Mouse (Mus musculus) embryonic facial prominence, embryonic 11.5 days (tissue): Measurements from ENCODE around the gene Bag5. TPM values are rescaled to one million over a fixed set of nuclear protein-coding genes. Genes with fewer than 3 reads are reported as not detected.
A peak's percentile ranks its signal among the peaks of the same experiment; 100 is the strongest.

Source experiments
- ATAC-seq: fragments of 200-750 bp; cut with Nextera tagmentation; replicated peaks from 2 replicates; pipeline ENCODE4 v1.8.0; 2017; ENCODE audit warnings: low read depth; ENCODE audit not compliant: insufficient number of reproducible peaks, low FRiP score, low TSS enrichment
- DNase-seq: peaks from one replicate; pipeline ENCODE4 v3.0.0-alpha.2; 2015; ENCODE audit warnings: low spot score
- H3K27ac ChIP-seq: fragments of 300-500 bp; sonication (generic); replicated peaks from 2 replicates; pipeline ENCODE4 v1.5.1; 2014; ENCODE audit warnings: mild to moderate bottlenecking, low read depth, low read length, control low read depth
- H3K27me3 ChIP-seq: fragments of 300-500 bp; sonication (generic); 2 replicates; pipeline ENCODE4 v1.6.1; 2014; ENCODE audit warnings: mild to moderate bottlenecking, low read length, moderate library complexity, mixed read lengths; ENCODE audit not compliant: control insufficient read depth, insufficient read depth
- H3K36me3 ChIP-seq: fragments of 300-500 bp; sonication (generic); replicated peaks from 2 replicates; pipeline ENCODE4 v1.6.1; 2014; ENCODE audit warnings: low read depth, mild to moderate bottlenecking, low read length, moderate library complexity, mixed read lengths; ENCODE audit not compliant: control insufficient read depth, insufficient read depth
- H3K4me1 ChIP-seq: fragments of 300-500 bp; sonication (generic); 2 replicates; pipeline ENCODE4 v1.6.1; 2014; ENCODE audit warnings: low read length, mixed read lengths; ENCODE audit not compliant: control insufficient read depth, insufficient read depth
- H3K4me2 ChIP-seq: fragments of 300-500 bp; sonication (generic); 2 replicates; pipeline ENCODE4 v1.6.1; 2014; ENCODE audit warnings: low read depth, mild to moderate bottlenecking, control low read depth, low read length, moderate library complexity
- H3K4me3 ChIP-seq: fragments of 300-500 bp; sonication (generic); 2 replicates; pipeline ENCODE4 v1.5.1; 2014; ENCODE audit warnings: low read depth, low read length, control low read depth
- H3K9ac ChIP-seq: fragments of 300-500 bp; sonication (generic); replicated peaks from 2 replicates; pipeline ENCODE4 v1.6.1; 2014; ENCODE audit warnings: mild to moderate bottlenecking, control low read depth, low read length
- H3K9me3 ChIP-seq: fragments of 300-500 bp; sonication (generic); replicated peaks from 2 replicates; pipeline ENCODE4 v1.6.1; 2016; ENCODE audit warnings: mild to moderate bottlenecking, low read length, inconsistent platforms, mixed read lengths; ENCODE audit not compliant: control insufficient read depth
- WGBS: fragments of 180-500 bp; shearing (Covaris S2); extraction: QIAGEN DNeasy Blood & Tissue Kit; methylation state at CpG from one replicate; pipeline ENCODE4 v1.1.7; 2014; 5-methylcytosine and 5-hydroxymethylcytosine counted together
- polyA plus RNA-seq: library from polyadenylated mRNA; unstranded; fragments of >200 nt; fragmentation: Nextera tagmentation; extraction: Ambion mirVana; gene quantifications from 2 replicates; pipeline ENCODE4 v1.2.1, GENCODE M21; 2014

Bag5 gene
- polyA plus RNA-seq, 1 experiment from 2014 or later = 56.8 TPM

DNA sequence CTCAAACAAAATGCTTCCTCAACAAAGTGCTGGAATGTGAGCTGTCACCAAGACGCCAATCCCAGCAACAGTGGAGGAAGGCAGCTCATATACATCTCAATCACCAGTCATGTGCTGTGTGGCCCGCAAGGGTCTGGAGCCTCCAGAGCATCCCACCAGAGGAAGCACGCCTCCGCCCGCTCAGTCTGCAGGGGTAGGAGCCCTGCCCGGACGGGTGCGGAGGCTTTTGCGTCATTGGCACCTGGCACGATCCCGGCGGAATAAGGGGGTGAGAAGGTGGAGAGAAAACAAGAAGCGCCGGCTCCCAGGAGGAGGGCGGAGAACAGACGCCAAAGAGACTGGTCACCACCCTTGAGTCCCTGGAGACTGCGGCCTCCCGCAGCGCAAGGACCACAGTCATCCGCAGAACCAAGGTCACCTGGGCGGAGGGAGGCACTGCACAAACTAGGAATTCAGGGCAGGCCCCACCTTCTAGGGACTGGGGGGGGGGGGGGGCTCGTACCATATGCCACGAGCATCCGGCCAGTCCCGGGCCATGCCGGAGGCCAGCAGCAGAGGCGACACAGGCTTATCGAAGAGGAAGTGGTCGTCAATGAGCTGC is 42.6 kb downstream of the Bag5 start:
- Histone ChIP-seq H3K4me3 (peak overlapping the region; percentile 42), H3K9ac (peak overlapping the region; percentile 47), H3K36me3 (no peaks in the 10 kb centered on the region), H3K4me1 (0 out of 2 replicates have a peak, but pooled peaks cover 7% of the 10 kb centered on the region), H3K4me2 (peak overlapping the region; percentile 94), H3K27me3 (peaks cover 34% of the 10 kb centered on the region), H3K27ac (no peak overlapping the region), H3K9me3 (no peaks in the 10 kb centered on the region)
- 4% methylated on average over 29 of the region's 29 CpGs for WGBS
- no peak for DNase-seq
- ATAC-seq = no peak; the same call in 1 of the 2 replicates

DNA sequence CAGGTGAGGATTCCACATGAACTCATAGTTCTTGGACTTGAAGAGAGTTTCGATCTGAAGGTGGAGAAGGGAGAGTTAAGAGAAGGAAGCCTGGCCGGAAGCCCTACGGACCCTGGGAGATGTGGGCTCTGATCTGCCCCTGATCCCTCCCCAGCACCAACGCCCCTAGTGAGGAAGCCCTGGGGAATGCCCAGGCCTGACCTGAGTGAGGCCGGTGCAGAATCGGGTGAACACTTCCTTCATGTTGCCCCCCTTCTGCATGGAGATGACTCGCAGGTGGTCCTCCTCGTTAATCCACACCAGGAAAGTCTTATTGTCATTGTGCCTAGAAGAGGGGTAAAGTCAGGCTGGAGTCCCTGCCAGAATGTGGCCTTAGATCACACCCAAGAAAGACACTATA is 43.1 kb downstream of the Bag5 start:
- H3K27ac ChIP-seq = no peak overlapping the region
- no peaks in the 10 kb centered on the region for H3K36me3 ChIP-seq
- H3K4me3 ChIP-seq = peak overlapping the region; percentile 42; the same call in 1 of the 2 replicates
- no peak for ATAC-seq
- WGBS = 50% methylated on average over 8 of the region's 8 CpGs
- H3K4me2 ChIP-seq = peak overlapping the region; percentile 94
- no peak for DNase-seq
- H3K9ac ChIP-seq = peak overlapping the region; percentile 47; the same call in 1 of the 2 replicates
- 0 out of 2 replicates have a peak, but pooled peaks cover 7% of the 10 kb centered on the region for H3K4me1 ChIP-seq
- H3K27me3 ChIP-seq = peaks cover 34% of the 10 kb centered on the region
- H3K9me3 ChIP-seq = no peaks in the 10 kb centered on the region

GRCm38 (mm10) chr12:111669000-111669788 is 43.9 kb downstream of the Bag5 start:
- no peak for DNase-seq

GRCm38 (mm10) chr12:111668457-111668912 is 44.6 kb downstream of the Bag5 start:
- Histone ChIP-seq H3K4me2 (peak overlapping the region; percentile 48), H3K4me3 (peak overlapping the region; percentile 22), H3K27ac (peak overlapping the region; percentile 28; the same call in 1 of the 2 replicates), H3K4me1 (0 out of 2 replicates have a peak, but pooled peaks cover 7% of the 10 kb centered on the region), H3K27me3 (peaks cover 28% of the 10 kb centered on the region), H3K36me3 (no peaks in the 10 kb centered on the region), H3K9ac (peak overlapping the region; percentile 50), H3K9me3 (no peaks in the 10 kb centered on the region)
- peak; percentile 99 for DNase-seq
- 0% methylated on average over 8 of the region's 8 CpGs for WGBS
- peak; percentile 35 for ATAC-seq

More at GRCm38 (mm10) chr12:111669000-111669788, 43.9 kb downstream of the Bag5 start:
- 0 out of 2 replicates have a peak, but pooled peaks cover 7% of the 10 kb centered on the region for H3K4me1 ChIP-seq
- peak overlapping the region; percentile 48 for H3K4me2 ChIP-seq
- no peak for ATAC-seq
- peak overlapping the region; percentile 28; the same call in 1 of the 2 replicates for H3K27ac ChIP-seq
- 60% methylated on average over 23 of the region's 23 CpGs for WGBS
- peak overlapping the region; percentile 50; the same call in 1 of the 2 replicates for H3K9ac ChIP-seq
- no peak overlapping the region for H3K4me3 ChIP-seq
- H3K36me3 ChIP-seq = no peaks in the 10 kb centered on the region
- H3K27me3 ChIP-seq = peaks cover 34% of the 10 kb centered on the region
- H3K9me3 ChIP-seq = no peaks in the 10 kb centered on the region

GRCm38 (mm10) chr12:111667421-111667820 is 45.6 kb downstream of the Bag5 start:
- WGBS = 87% methylated on average over 5 of the region's 5 CpGs
- no peaks in the 10 kb centered on the region for H3K9me3 ChIP-seq
- H3K9ac ChIP-seq = no peak overlapping the region
- no peak overlapping the region for H3K27ac ChIP-seq
- H3K4me2 ChIP-seq = no peak overlapping the region
- no peak overlapping the region for H3K4me3 ChIP-seq
- H3K36me3 ChIP-seq = no peaks in the 10 kb centered on the region
- no peak for DNase-seq
- peaks cover 21% of the 10 kb centered on the region for H3K27me3 ChIP-seq
- H3K4me1 ChIP-seq = 0 out of 2 replicates have a peak, but pooled peaks cover 7% of the 10 kb centered on the region
- no peak for ATAC-seq

DNA sequence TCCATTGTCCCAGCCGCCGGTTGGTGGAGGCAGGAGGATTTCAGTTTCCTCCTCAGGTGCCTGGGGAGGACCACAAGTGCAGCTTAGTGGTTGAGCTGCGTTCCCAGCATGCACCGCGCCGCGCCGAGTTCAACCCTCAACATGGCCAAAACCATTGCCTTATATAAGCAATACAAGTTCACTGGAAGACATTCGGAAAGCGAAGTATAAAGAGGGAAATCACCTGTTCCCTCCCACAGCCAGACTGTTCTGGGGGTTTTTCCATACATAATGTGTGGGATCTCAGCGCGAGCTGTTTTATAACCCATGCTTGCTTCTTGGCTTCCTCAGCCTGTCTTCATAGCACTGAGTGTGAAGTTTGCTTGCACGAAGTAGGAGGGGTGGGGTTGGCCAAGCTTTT is 46.7 kb downstream of the Bag5 start:
- H3K4me3 ChIP-seq = no peak overlapping the region
- ATAC-seq (no peak), DNase-seq (no peak)
- no peaks in the 10 kb centered on the region for H3K36me3 ChIP-seq
- H3K27me3 ChIP-seq = peaks cover 16% of the 10 kb centered on the region
- H3K4me1 ChIP-seq = 0 out of 2 replicates have a peak, but pooled peaks cover 7% of the 10 kb centered on the region
- H3K9me3 ChIP-seq = no peaks in the 10 kb centered on the region
- 77% methylated on average over 13 of the region's 13 CpGs for WGBS
- no peak overlapping the region for H3K4me2 ChIP-seq
- no peak overlapping the region for H3K9ac ChIP-seq
- H3K27ac ChIP-seq = no peak overlapping the region

DNA sequence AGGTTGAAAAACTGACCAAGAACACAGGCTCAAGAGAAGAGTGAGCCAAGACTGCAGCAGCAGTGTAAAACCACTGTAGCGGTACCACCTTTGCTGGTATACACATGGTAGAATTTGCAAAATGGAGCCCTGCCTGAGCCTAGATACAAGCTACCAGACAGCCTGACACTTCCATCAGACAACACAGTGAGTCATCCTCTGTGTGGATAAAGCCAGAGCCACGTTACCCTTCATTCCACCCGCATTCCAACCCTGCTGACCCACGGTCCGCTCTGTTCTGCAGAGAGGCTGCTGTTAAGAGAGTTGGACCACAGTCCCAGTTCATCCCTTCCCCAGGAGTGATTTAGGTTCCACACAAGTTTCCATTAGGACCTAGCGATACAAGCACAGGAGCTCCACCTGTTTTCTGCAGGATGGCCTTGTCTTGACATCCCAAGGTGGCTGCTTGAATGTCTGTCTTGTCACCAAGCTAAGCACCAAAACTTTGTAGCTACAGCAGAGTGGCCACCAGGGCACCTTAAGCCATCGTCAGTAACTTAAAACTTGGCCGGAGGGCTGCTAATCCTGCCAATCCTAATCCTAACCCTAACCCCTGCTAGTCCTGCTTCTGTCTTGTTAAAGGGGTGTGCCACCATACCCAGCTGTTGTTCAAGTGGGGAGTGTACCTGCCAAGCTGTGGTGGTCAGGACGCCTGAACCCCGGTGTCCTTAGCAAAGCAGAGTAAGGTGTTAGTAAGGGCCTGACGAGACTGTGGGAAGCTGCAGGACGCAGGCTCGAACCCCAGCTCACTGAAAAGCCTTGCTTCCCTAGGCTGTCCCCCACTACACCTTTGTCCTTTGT is 47.8 kb downstream of the Bag5 start:
- H3K27ac ChIP-seq = 0 out of 2 replicates have a peak overlapping the region, but pooled peaks have one; percentile 3
- H3K27me3 ChIP-seq = peaks cover 5% of the 10 kb centered on the region
- ATAC-seq (no peak), DNase-seq (no peak)
- H3K9ac ChIP-seq = no peak overlapping the region
- no peaks in the 10 kb centered on the region for H3K9me3 ChIP-seq
- H3K4me2 ChIP-seq = no peak overlapping the region
- no peaks in the 10 kb centered on the region for H3K36me3 ChIP-seq
- H3K4me3 ChIP-seq = no peak overlapping the region
- 0 out of 2 replicates have a peak, but pooled peaks cover 2% of the 10 kb centered on the region for H3K4me1 ChIP-seq
- 84% methylated on average over 13 of the region's 13 CpGs for WGBS
